ENCODE assay signal across 8 mouse cellular contexts in the genomic region with DNA sequence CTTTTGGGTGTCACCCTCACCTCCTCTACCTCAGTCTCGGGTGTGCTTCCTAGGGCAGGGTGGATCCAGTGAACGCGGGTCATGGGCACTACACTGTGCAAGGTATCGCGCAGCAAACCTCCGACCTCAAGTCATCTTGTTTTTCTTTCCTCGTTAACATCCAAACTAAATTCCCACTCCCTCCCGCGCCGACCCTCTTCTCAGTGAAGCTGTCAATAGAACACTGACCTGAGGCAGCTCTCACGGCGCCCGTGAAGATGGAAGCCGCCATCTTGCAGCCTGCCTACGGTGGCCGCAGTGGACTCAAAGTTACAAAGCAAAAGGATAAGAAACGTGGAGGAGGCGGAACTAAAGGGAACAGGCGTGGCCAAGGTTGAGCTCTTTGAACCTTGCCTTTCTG. TPM values are rescaled to one million over a fixed set of nuclear protein-coding genes. Genes with fewer than 3 reads are reported as not detected.
DNase-seq lines count a peak whose midpoint lies in the region; ATAC-seq lines count a peak whose summit lies in the region.

No protein-coding gene starts in this region.

- H3K36me3 ChIP-seq in hindbrain, embryonic 10.5 days, result peaks cover 8% of the 10 kb centered on the region

- peak overlapping the region; percentile 67 for H3K4me3 ChIP-seq in hindbrain, embryonic 10.5 days

- peak overlapping the region; percentile 82 for H3K27ac ChIP-seq in hindbrain, embryonic 10.5 days

- ATAC-seq in frontal cortex, adult (ENCODE audit: low TSS enrichment), result peak; percentile 97

- H3K9me3 ChIP-seq in hindbrain, embryonic 10.5 days, result no peaks in the 10 kb centered on the region

- WGBS in hindbrain, embryonic 10.5 days, result under 1% methylated on average over 19 of the region's 19 CpGs

- H3K4me1 ChIP-seq in hindbrain, embryonic 10.5 days (replicated peaks), result peaks cover 9% of the 10 kb centered on the region; the same call in 1 of the 2 replicates

- peak; percentile 87 for DNase-seq in MN1 (ENCODE audit: low spot score)
- peak; percentile 88 for DNase-seq in cerebellum, adult 9-10 months
- peak; percentile 91 for DNase-seq in hindbrain, embryonic 10.5 days (ENCODE audit: low spot score)
- peak; percentile 84 to 85 for DNase-seq in layer of hippocampus, postnatal 10 days (ENCODE audit: low spot score in 2 of 2)
- peak; percentile 94 for DNase-seq in lung, postnatal 10 days
- peak; percentile 85 for DNase-seq in ovary, postnatal 36 days (ENCODE audit: low spot score)
- DNase-seq in thymus, postnatal 25 days, result peak; percentile 88

- H3K27me3 ChIP-seq in hindbrain, embryonic 10.5 days (ENCODE audit: insufficient read depth, poor library complexity, severe bottlenecking), result 0 out of 2 replicates have a peak, but pooled peaks cover 3% of the 10 kb centered on the region

RNA-seq across cellular contexts. Expression of gene Mrpl35, which starts 3.3 kb away (rescaled TPM):
- polyA plus RNA-seq in hindbrain, embryonic 10.5 days (2016; fragmentation: Nextera tagmentation; extraction: Ambion mirVana), result 61.2 and 69.7 TPM in 2 replicates
- total RNA-seq in layer of hippocampus, postnatal 10 days (2021), result 10 to 100 TPM; 27.8 to 34.2 TPM

RNA-seq across cellular contexts. Expression of gene Immt, which starts 7.6 kb away (rescaled TPM):
- polyA plus RNA-seq in hindbrain, embryonic 10.5 days (2016; fragmentation: Nextera tagmentation; extraction: Ambion mirVana), result 176 and 214 TPM in 2 replicates
- 100 to 1,000 TPM; 142 TPM for total RNA-seq in layer of hippocampus, postnatal 10 days (2021)

Comparison
In these comparisons a context has a peak if more than half of its experiments do, and no peak if none do; other contexts are left out.
1. Peak in every context shown above with its lines: DNase-seq, ATAC-seq, H3K4me3 ChIP-seq and H3K27ac ChIP-seq.